Mouse (Mus musculus) adrenal gland, postnatal 10 days (tissue): ENCODE results near the gene Cyp2c68. TPM values are rescaled to one million over a fixed set of nuclear protein-coding genes. Genes with fewer than 3 reads are reported as not detected.
"Not testable (repeated sequence)": the region's sequence is repeated elsewhere in the genome, so short reads cannot be mapped to it uniquely, and the experiment has no call there.

Experiments used
- DNase-seq: peaks from one replicate; pipeline ENCODE4 v3.0.0; 2021; ENCODE audit warnings: mixed read lengths
- long read RNA-seq, 2 experiments: library from polyadenylated mRNA; stranded (forward); transcript quantifications; one replicate each; pipeline ENCODE4 v2.0.0; 2021
- total RNA-seq, 2 experiments: library from RNA; stranded (reverse); gene quantifications; 2 replicates each; pipeline ENCODE4 v1.2.3; 2021

Cyp2c68 gene
- 10 to 100 TPM; 18.1 to 46.2 TPM for total RNA-seq
- long read RNA-seq, experiment 1, transcript Cyp2c68-201 (9 exons, 1,724 nt), result major isoform, 83 of 105 reads
- long read RNA-seq, experiment 1, partial matches to known transcripts, result 6 of 105 reads
- long read RNA-seq, experiment 1, other reads (novel, unspliced or antisense), result 16 of 105 reads
- long read RNA-seq, experiment 2, partial matches to known transcripts, result 1 of 4 reads
- long read RNA-seq, experiment 2, other reads (novel, unspliced or antisense), result 1 of 4 reads

GRCm38 (mm10) chr19:39740920-39741319 lies at the start of gene Cyp2c68:
Gene Cyp2c68 (minus strand): TSS chr19:39741054.
- DNase-seq, result no peak

- DNase-seq, result not testable (repeated sequence)
Observed at GRCm38 (mm10) chr19:39785458-39785857, 44.6 kb upstream of the Cyp2c68 start.

DNA sequence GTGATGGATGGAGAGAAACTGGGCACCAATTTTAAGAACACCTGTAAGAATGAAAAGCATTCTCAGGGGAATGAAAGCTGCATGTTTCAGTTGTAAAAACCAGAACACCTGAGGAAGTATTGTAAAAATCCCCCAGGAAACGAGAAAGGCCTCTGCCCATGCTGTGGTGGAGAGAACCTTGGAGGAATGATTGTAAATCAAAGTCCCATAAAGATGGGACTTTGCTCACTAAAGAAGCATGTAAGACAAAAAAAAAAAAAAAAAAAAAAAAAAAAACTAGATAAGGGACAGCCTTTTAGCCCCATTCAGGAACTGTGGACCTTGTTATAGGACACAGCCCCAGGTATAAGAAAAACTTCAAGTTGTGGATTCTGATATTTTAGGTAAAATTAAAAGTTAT lies 4.5 kb upstream of the Cyp2c68 start:
- DNase-seq, result no peak

- DNase-seq, result not testable (repeated sequence)
Observed at GRCm38 (mm10) chr19:39744361-39744760, 3.5 kb upstream of the Cyp2c68 start.

DNA sequence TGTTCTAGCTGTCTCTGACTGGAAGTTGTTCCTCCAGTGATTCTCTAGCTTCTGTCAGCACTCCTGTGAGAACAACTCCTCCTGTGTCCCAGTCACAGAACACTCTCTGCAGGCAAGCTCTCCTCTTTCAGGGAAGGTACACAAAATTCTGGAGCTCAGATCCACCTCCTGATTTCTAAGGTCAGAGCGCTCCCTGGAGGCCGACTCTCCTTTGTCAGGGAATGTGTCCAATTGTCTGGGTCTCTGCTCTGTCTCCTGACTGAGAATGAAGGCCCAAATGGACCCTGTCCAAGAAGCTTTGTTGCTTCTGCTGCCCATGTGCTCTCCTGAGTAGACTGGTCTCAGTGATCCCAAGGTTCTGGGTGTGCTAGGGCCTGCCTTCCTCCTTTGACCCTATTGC lies 29.7 kb downstream of the Cyp2c68 start:
- not testable (repeated sequence) for DNase-seq

- DNase-seq, result not testable (repeated sequence)
Observed at GRCm38 (mm10) chr19:39665650-39666049, 75.2 kb downstream of the Cyp2c68 start.

DNA sequence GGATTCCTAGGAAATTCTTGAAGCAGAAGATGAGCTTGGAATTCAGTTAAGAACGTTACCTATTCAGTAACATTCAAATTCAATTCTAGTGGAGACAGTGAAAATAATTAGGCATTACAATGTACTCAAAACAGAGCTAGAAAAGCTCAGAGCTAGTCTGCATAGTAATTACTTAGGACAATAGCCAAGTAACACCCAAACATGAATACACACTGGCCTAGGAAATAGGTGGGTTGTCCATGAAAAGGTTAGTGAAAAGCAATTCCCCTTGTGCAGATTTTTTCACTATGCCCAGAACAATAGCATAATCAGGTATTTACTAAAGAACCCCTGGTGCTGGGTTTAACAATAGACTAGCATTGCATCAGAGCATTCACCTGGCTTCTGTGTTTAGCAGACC lies 88.5 kb downstream of the Cyp2c68 start:
- no peak for DNase-seq

GRCm38 (mm10) chr19:39648938-39649337 lies 91.9 kb downstream of the Cyp2c68 start, which contains the start of gene Cyp2c67:
Gene Cyp2c67 (minus strand): TSS chr19:39649051.
- DNase-seq, result no peak

- no peak for DNase-seq
Observed at GRCm38 (mm10) chr19:39647519-39647918, 93.3 kb downstream of the Cyp2c68 start.

- not testable (repeated sequence) for DNase-seq
Observed at GRCm38 (mm10) chr19:39644551-39644950, 96.3 kb downstream of the Cyp2c68 start.

Other genes with a start within 250 kb of the Cyp2c68 start
- gene Cyp2c39, start 230.2 kb downstream of the Cyp2c68 start, total RNA-seq, result under 1 TPM in 1 of 2 experiments, not detected in 1; 0.21 TPM
- 1 to 10 TPM; 1.1 to 2.6 TPM for gene Cyp2c67, start 92.0 kb downstream of the Cyp2c68 start, total RNA-seq
- gene Cyp2c40, start 71.8 kb upstream of the Cyp2c68 start, total RNA-seq, result 10 to 100 TPM in 1 of 2 experiments, 1 to 10 TPM in 1; 6.5 to 10.5 TPM
- gene Cyp2c69, start 145.7 kb upstream of the Cyp2c68 start, total RNA-seq, result 10 to 100 TPM in 1 of 2 experiments, 1 to 10 TPM in 1; 8.7 to 14.9 TPM